Mouse (Mus musculus): ENCODE data around the gene Fam129c. TPM values are rescaled to one million over a fixed set of nuclear protein-coding genes. Genes with fewer than 3 reads are reported as not detected.

Gene Fam129c
- total RNA-seq (2021) = 1 to 10 TPM in 1 of 2 experiments, under 1 TPM in 1; 0.57 to 1.3 TPM
- long read RNA-seq, experiment 1 = 0 reads
- long read RNA-seq, experiment 2 = 0 reads

GRCm38 (mm10) chr8:71597451-71597850, at the start of gene Fam129c:
TSS of gene Fam129c (plus strand) at chr8:71597648.
- no peak for DNase-seq (ENCODE audit: low spot score)

DNA sequence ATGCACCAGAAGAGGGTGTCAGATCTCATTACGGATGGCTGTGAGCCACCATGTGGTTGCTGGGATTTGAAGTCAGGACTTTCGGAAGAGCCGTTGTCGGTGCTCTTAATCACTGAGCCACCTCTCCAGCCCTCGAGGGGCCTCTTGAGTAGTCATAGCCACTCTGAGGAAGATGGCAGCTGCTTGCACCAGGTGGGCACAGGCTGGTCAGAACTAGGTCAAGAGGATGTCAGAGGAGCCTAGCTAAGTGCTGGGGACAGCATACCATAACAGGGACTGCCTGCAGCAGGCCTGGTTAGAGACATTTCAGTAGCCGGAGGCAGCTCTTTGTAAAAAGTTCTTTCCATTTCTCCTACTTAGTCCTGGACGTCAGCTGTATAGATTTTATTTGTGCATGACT, 46.7 kb upstream of the Fam129c start:
- DNase-seq (ENCODE audit: low spot score) = no peak

DNA sequence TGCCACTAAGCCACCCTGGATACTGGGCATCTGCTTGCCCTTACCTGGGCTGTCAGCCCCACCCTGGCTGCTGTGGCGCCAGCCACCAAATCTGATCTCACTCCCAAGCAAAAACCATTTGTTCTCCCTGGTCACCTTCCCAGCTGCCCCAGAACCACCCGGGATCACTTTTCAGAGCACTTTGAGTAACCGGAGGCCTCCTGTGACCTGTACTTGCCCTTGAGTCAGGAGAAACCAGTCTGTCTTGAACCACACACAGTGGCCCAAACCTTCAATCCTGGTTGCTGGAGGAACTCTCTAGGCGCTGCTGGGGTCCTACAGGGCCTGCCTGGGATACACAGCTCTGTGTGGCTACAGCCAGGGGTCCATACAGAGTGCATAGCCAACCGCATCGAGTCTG, 44.7 kb upstream of the Fam129c start:
- DNase-seq (ENCODE audit: low spot score) = no peak

DNA sequence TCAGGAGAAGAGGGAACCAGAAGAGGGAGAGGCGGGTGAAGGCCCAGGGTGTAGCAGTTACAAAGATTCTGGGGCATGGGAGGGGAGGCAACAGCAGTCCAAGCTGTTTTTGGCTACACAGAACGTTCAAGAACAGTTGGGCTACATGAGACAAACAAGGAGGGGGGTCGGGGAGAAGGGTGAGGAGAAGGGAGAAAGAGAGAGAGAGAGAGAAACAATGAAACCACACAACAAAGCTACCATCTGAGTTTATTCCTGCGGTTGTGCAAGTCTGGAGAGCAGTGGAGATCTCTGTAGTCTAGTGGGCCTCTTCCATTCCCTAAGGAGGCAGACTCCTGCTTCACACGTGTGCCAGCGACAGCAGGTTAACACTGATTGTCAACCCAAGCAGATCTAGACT, 43.4 kb upstream of the Fam129c start:
- DNase-seq (ENCODE audit: low spot score) = no peak

- DNase-seq (ENCODE audit: low spot score) = no peak
Observed at GRCm38 (mm10) chr8:71554644-71555043, 42.8 kb upstream of the Fam129c start.

- DNase-seq (ENCODE audit: low spot score) = no peak
Observed at GRCm38 (mm10) chr8:71558071-71558957, 39.1 kb upstream of the Fam129c start, which contains the start of gene Tmem221. TSS of gene Tmem221 (minus strand) at chr8:71558871.

DNA sequence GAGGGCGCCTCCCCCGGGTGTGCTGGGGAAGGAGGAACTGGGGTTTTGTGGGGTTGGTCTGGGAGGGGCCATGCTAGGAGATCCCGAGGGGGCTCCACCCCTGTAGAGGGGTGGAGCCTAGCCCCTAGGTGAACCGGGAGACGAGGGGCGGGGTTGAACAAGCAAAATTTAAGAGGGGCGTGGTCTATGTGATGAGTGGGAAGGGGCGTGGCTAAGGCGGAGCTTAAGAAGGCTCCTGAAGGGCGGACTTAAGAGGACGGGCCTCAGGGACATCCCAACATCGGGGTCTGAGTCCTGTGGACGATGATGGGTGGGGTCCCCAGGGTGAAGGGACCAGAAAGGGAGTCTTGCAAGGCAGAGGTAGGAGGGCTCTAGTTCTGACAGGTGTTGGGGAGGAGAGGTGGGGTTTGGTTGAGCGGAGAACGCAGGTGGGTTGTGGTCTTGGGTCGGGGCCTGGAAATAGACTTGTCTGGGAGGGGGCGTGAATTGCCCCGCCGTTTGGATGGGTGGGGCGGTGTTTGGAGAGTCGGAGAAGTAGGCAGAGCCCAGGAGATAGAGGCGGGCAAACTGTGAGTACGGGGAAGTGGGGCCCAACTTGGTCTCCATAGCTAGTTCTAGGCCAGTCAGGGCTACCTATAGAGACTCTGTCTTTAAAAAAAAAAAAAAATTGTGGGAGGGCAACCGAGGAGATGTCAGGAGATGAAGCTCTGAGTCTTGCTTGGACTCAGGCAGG, 38.3 kb upstream of the Fam129c start:
- peak; percentile 59 for DNase-seq (ENCODE audit: low spot score)

GRCm38 (mm10) chr8:71560071-71560470, 37.4 kb upstream of the Fam129c start:
- DNase-seq (ENCODE audit: low spot score) = no peak

- no peak for DNase-seq (ENCODE audit: low spot score)
Observed at GRCm38 (mm10) chr8:71560765-71561164, 36.7 kb upstream of the Fam129c start.

GRCm38 (mm10) chr8:71561401-71561800, 36.0 kb upstream of the Fam129c start:
- DNase-seq (ENCODE audit: low spot score) = peak; percentile 59

DNA sequence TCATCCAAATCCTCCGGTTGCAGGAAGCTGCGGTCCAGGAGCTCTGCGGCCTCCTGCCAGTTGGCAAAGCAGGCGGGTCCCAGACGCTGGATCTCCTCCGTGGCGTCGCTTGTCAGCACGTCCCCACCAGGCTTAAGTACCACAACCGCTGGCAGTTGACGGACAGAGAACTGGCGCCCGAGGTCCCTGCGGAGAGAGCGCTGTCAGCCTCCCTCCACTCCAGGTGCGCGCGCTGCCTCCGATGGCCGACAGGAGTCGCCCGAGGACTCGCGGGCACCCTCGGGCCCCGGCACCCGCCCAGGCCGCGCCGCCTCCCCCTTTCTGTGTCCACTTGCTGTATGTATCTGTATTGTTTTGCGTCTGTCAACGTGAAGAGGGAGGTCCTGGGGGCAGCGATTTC, 34.7 kb upstream of the Fam129c start:
- DNase-seq (ENCODE audit: low spot score) = peak; percentile 84

- DNase-seq (ENCODE audit: low spot score) = no peak
Observed at GRCm38 (mm10) chr8:71563992-71564391, 33.5 kb upstream of the Fam129c start.

GRCm38 (mm10) chr8:71566501-71566900, 30.9 kb upstream of the Fam129c start, which contains the start of gene Nxnl1:
TSS of gene Nxnl1 (minus strand) at chr8:71566601.
- no peak for DNase-seq (ENCODE audit: low spot score)

DNA sequence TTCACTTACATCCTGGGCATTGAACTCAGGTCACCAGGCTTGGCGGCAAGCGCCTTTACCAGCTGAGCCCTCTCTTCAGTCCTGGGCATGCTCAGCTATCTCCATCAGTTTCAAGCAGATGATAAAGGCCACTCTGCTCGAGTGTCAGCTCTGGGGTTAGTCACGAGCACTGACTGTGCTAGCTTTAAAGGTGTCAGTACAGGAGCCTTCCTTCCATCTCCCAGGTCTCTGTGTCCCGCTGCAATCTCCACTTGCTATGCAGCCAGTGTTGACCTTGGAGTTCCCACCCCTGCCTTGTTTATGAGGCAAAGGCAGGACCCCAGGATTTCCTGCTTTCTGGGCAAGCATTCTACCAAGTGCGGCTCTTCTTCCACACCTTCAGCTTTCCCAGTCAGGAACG, 29.9 kb upstream of the Fam129c start:
- DNase-seq (ENCODE audit: low spot score) = no peak

- peak; percentile 81 for DNase-seq (ENCODE audit: low spot score)
Observed at GRCm38 (mm10) chr8:71568387-71568937, 29.0 kb upstream of the Fam129c start, which contains the start of gene Slc27a1. TSS of gene Slc27a1 (plus strand) at chr8:71568882.

DNA sequence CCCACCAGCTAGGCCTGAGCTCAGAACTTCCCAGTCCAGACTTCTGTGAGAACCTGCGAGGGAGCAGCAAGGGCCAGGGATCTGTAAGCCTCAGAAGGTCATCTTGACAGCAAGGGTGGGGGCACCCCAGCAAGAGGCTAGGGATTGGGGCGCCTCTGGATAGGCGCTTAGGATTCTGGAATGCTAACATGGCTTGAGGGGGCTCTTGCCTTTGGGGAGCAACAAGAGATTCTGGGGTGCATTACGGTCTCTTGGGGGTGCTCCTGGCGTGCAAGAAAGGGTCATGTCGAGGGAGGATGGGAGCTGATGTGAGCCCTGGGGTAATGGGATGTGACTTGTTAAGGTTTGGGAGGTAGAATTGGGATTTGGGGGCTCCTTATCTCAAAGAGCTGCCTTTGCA, 28.5 kb upstream of the Fam129c start:
- peak; percentile 22 for DNase-seq (ENCODE audit: low spot score)

- peak; percentile 90 for DNase-seq (ENCODE audit: low spot score)
Observed at GRCm38 (mm10) chr8:71569366-71570290, 27.8 kb upstream of the Fam129c start.

DNA sequence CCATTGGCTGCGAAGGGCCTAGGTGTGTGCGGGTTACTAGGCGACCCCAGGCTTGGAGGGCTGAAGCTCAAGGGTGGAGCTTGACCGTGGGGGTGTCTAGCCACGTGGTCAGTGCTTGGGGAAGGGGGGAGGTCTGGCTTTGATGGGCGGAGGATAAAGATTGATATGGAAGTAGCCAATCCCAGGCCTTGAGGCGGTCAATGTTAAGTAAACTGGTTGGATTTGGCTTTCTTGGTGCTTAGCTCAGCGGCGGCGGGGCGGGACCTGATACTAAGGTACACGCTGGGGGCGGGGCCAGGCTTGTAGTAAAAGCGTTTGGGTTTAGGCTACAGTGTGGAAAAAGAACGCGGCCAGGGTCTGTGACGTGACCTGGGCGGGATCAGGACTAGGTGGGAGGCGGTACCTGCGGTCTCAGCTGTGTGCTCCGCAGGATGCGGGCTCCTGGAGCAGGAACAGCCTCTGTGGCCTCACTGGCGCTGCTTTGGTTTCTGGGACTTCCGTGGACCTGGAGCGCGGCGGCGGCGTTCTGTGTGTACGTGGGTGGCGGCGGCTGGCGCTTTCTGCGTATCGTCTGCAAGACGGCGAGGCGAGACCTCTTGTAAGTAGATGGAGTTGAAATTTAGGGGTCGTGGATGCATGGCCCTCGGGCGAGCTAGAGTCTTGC, 27.0 kb upstream of the Fam129c start:
- DNase-seq (ENCODE audit: low spot score) = peak; percentile 89

- no peak for DNase-seq (ENCODE audit: low spot score)
Observed at GRCm38 (mm10) chr8:71572077-71572476, 25.4 kb upstream of the Fam129c start.

Data from gastrocnemius, adult 18-20 months (tissue).